Mouse (Mus musculus) stomach, postnatal 0 days (tissue): ENCODE measurements around the gene Gm49416.

Experiments
- CTCF ChIP-seq: IDR thresholded peaks from 2 replicates; pipeline ENCODE4 v1.5.1; 2016; ENCODE audit warnings: antibody characterized with exemption, low read depth, mild to moderate bottlenecking, moderate library complexity
- EP300 ChIP-seq: optimal IDR thresholded peaks from 2 replicates; pipeline ENCODE3; 2016; ENCODE audit warnings: antibody characterized with exemption

GRCm38 (mm10) chr19:8853117-8853516 lies 35.6 kb upstream of the Gm49416 start:
- TF ChIP-seq CTCF (no peak), EP300 (no peak)
